In genomic region chr8:124657961-124658360, GRCm38 (mm10) we compare ENCODE assay signal across 8 mouse cellular contexts. TPM values are rescaled to one million over a fixed set of nuclear protein-coding genes. Genes with fewer than 3 reads are reported as not detected.
DNase-seq lines count a peak whose midpoint lies in the region; ATAC-seq lines count a peak whose summit lies in the region.

No protein-coding gene starts in this region.

- H3K9me3 ChIP-seq in heart, embryonic 16.5 days (replicated peaks; ENCODE audit: control insufficient read depth, low read length): no peaks in the 10 kb centered on the region
- no peaks in the 10 kb centered on the region for H3K9me3 ChIP-seq in liver, embryonic 13.5 days (replicated peaks)

- H3K27ac ChIP-seq in heart, embryonic 16.5 days (ENCODE audit: low read length): peak overlapping the region; percentile 96
- peak overlapping the region; percentile 89 for H3K27ac ChIP-seq in liver, embryonic 13.5 days

- DNase-seq in heart, postnatal 36 days: no peak
- peak; percentile 21 for DNase-seq in CD4-positive helper T cell, adult 2 months (ENCODE audit: low read depth, low spot score)
- peak; percentile 66 for DNase-seq in c-Kit-positive CD71-positive TER-119-negative erythroid progenitor cells, embryonic 14.5 days (ENCODE audit: low read depth)
- no peak for DNase-seq in liver, embryonic 13.5 days
- DNase-seq in kidney, postnatal 4 days: no peak
- no peak for DNase-seq in MN1 (ENCODE audit: low spot score)

- no peaks in the 10 kb centered on the region for H3K27me3 ChIP-seq in heart, embryonic 16.5 days (ENCODE audit: control insufficient read depth, insufficient read depth, low read length)
- no peaks in the 10 kb centered on the region for H3K27me3 ChIP-seq in liver, embryonic 13.5 days

- H3K9ac ChIP-seq in heart, embryonic 16.5 days (ENCODE audit: low read length): peak overlapping the region; percentile 59
- peak overlapping the region; percentile 44 for H3K9ac ChIP-seq in liver, embryonic 13.5 days

- H3K36me3 ChIP-seq in heart, embryonic 16.5 days (ENCODE audit: control insufficient read depth, insufficient read depth): 0 out of 2 replicates have a peak, but pooled peaks cover 4% of the 10 kb centered on the region
- H3K36me3 ChIP-seq in liver, embryonic 13.5 days: 0 out of 2 replicates have a peak, but pooled peaks cover 11% of the 10 kb centered on the region

- peak; percentile 50; the same call in 1 of the 2 replicates for ATAC-seq in heart, embryonic 16.5 days (replicated peaks; ENCODE audit: extremely low read depth, insufficient read depth, low FRiP score)
- ATAC-seq in liver, embryonic 13.5 days (ENCODE audit: low read depth): peak; percentile 89
- no peak for ATAC-seq in inflammation-experienced regulatory T-cells, adult 6 months

- peaks cover 82% of the 10 kb centered on the region for H3K4me1 ChIP-seq in heart, embryonic 16.5 days (ENCODE audit: control insufficient read depth, insufficient read depth, low read length)
- peaks cover 96% of the 10 kb centered on the region for H3K4me1 ChIP-seq in liver, embryonic 13.5 days (replicated peaks)

- 35% methylated on average over 7 of the region's 7 CpGs for WGBS in heart, embryonic 16.5 days
- 33% methylated on average over 7 of the region's 7 CpGs for WGBS in liver, embryonic 13.5 days (ENCODE audit: insufficient replicate concordance)

- peak overlapping the region; percentile 26 for H3K4me3 ChIP-seq in heart, embryonic 16.5 days (ENCODE audit: low read length)
- H3K4me3 ChIP-seq in liver, embryonic 13.5 days (replicated peaks): peak overlapping the region; percentile 28

- intact Hi-C loops in heart, postnatal 36 days (cut with DNase I): no loop called here

- peak overlapping the region; percentile 56 for H3K4me2 ChIP-seq in heart, embryonic 16.5 days (ENCODE audit: low read depth, low read length)
- H3K4me2 ChIP-seq in liver, embryonic 13.5 days: peak overlapping the region; percentile 61

RNA-seq across cellular contexts. Expression of gene 2310022B05Rik, which starts 5.2 kb away (rescaled TPM):
- 39.3 and 47.7 TPM in 2 replicates for polyA plus RNA-seq in heart, embryonic 16.5 days (2015; fragmentation: Nextera tagmentation; extraction: Ambion mirVana)
- total RNA-seq in heart, postnatal 36 days (2021): 10 to 100 TPM; 68.7 to 73.6 TPM
- polyA plus RNA-seq in liver, embryonic 13.5 days (2015; fragmentation: Nextera tagmentation; extraction: Ambion mirVana): 4.6 and 5.8 TPM in 2 replicates
- polyA plus RNA-seq in inflammation-experienced regulatory T-cells, adult 6 months (2017; shearing (Covaris generic)): 1 to 10 TPM in 2 of 3 experiments, under 1 TPM in 1; 0.60 to 1.6 (median 1.6) TPM

Comparison
In these comparisons a context has a peak if more than half of its experiments do, and no peak if none do; other contexts are left out.
1. DNase-seq: peak in CD4-positive helper T cell, adult 2 months (single experiment) and c-Kit-positive CD71-positive TER-119-negative erythroid progenitor cells, embryonic 14.5 days (single experiment); none in heart, postnatal 36 days (0 of 2), liver, embryonic 13.5 days (single experiment), kidney, postnatal 4 days (0 of 2) and MN1 (single experiment).